Mouse (Mus musculus): ENCODE data around the gene Vamp2. TPM values are rescaled to one million over a fixed set of nuclear protein-coding genes. Genes with fewer than 3 reads are reported as not detected.

Gene Vamp2
- polyA plus RNA-seq, 1 experiment from 2014 or later: 107 TPM

DNA sequence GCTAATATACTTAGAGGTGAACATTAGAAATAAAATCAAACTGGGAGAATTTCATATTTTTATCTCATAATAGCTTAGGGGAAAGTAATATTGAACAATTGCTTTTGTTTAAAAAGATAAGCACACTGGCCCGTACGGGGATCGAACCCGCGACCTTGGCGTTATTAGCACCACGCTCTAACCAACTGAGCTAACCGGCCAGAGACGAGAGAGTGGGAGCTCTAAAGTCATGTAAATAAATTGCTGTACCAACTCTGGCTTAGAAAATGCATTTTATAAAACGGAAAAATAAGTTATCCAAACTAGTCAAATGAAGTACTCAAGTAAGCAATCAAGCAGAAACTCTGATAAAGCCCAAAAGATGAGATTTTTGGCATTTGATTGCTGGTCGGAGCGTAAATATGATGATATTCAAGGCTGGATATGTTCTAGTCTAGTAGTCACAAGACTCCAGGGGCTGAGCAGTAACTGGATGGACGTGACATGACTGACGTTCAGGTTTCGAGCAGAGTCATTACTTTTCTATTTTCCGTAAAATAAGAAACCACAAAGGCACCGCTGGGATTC is 26.0 kb upstream of the Vamp2 start:
- no peak overlapping the region for H3K27ac ChIP-seq (ENCODE audit: low read length)
- H3K4me1 ChIP-seq (ENCODE audit: control insufficient read depth, insufficient read depth, low read length): peaks cover 15% of the 10 kb centered on the region
- no peak overlapping the region for H3K9ac ChIP-seq (replicated peaks; ENCODE audit: low read depth, low read length)
- H3K9me3 ChIP-seq (ENCODE audit: control insufficient read depth, low read depth, low read length): no peaks in the 10 kb centered on the region
- H3K4me2 ChIP-seq (replicated peaks; ENCODE audit: low read depth, low read length): peak overlapping the region; percentile 94
- H3K4me3 ChIP-seq (ENCODE audit: low read depth, low read length): peak overlapping the region; percentile 88
- H3K36me3 ChIP-seq (ENCODE audit: control insufficient read depth, insufficient read depth, low read length): no peaks in the 10 kb centered on the region
- 1% methylated on average over 17 of the region's 17 CpGs for WGBS
- H3K27me3 ChIP-seq (ENCODE audit: control insufficient read depth, insufficient read depth, low read length): no peaks in the 10 kb centered on the region
- ATAC-seq (ENCODE audit: insufficient number of reproducible peaks, insufficient read depth, low FRiP score, low read depth): no peak

DNA sequence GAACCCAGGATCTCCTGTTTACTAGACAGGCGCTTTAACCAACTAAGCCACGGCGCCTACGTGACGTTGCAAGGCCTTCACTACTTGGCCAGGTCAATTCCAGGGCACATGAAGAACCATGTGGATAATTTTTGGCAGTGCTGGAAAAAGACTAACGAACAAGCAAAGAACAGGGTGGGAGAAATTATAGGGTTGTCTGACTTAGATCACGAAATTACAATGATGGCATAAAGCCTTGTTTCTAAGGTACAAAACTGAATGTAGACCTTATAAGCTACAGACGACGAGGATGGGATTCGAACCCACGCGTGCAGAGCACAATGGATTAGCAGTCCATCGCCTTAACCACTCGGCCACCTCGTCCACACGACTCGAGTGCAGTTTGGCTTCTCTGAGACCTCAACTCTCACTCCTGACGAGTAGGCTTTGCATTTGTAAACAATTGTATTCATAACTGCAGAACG is 25.5 kb upstream of the Vamp2 start:
- no peaks in the 10 kb centered on the region for H3K36me3 ChIP-seq (ENCODE audit: control insufficient read depth, insufficient read depth, low read length)
- H3K27ac ChIP-seq (ENCODE audit: low read length): peak overlapping the region; percentile 79; the same call in 1 of the 2 replicates
- H3K27me3 ChIP-seq (ENCODE audit: control insufficient read depth, insufficient read depth, low read length): no peaks in the 10 kb centered on the region
- WGBS: 0% methylated on average over 19 of the region's 19 CpGs
- peak; percentile 46 for ATAC-seq (ENCODE audit: insufficient number of reproducible peaks, insufficient read depth, low FRiP score, low read depth)
- H3K9ac ChIP-seq (replicated peaks; ENCODE audit: low read depth, low read length): no peak overlapping the region
- H3K9me3 ChIP-seq (ENCODE audit: control insufficient read depth, low read depth, low read length): no peaks in the 10 kb centered on the region
- peaks cover 18% of the 10 kb centered on the region for H3K4me1 ChIP-seq (ENCODE audit: control insufficient read depth, insufficient read depth, low read length)
- H3K4me3 ChIP-seq (ENCODE audit: low read depth, low read length): peak overlapping the region; percentile 75
- H3K4me2 ChIP-seq (replicated peaks; ENCODE audit: low read depth, low read length): peak overlapping the region; percentile 49

DNA sequence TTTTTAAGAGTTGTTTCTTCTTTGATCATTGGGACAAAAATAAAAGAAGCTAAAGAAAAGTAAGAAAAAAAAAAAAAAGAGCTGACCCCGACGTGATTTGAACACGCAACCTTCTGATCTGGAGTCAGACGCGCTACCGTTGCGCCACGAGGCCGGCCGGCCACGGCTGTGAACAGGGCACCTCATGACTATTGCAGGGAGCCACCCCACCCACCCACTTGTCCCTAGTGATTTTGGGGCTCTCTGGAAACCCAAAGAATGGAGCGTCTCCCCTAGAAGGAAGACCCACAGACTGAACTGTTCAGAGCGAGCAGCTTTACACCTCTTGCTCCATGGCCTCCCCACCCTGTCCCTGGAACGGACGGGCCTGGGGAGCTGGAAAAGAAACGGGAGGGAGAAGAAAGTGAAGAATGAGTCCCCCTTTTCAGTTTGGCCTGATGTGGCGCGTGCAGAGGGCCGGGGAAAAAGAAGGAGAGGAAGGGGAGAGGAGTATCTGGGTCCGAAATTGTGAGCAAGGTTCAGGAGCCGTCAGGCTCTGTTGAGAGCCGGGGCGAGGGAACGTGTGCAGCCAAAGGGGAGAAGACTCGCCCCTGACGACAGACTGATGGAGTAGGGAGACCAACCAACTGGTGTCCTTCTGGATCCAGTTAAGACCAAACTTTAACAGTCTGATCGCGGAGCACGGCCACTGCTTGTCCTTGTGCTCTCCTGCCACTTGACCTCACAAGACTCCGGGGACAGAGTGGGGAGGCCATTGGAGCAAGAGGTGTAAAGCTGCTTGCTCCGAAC is 24.7 kb upstream of the Vamp2 start:
- Histone ChIP-seq H3K9me3 (ENCODE audit: control insufficient read depth, low read depth, low read length) (no peaks in the 10 kb centered on the region), H3K27ac (ENCODE audit: low read length) (peak overlapping the region; percentile 79; the same call in 1 of the 2 replicates), H3K4me1 (ENCODE audit: control insufficient read depth, insufficient read depth, low read length) (peaks cover 17% of the 10 kb centered on the region), H3K9ac (replicated peaks; ENCODE audit: low read depth, low read length) (peak overlapping the region; percentile 34; the same call in 1 of the 2 replicates), H3K4me3 (ENCODE audit: low read depth, low read length) (peak overlapping the region; percentile 75), H3K4me2 (replicated peaks; ENCODE audit: low read depth, low read length) (peak overlapping the region; percentile 49), H3K36me3 (ENCODE audit: control insufficient read depth, insufficient read depth, low read length) (no peaks in the 10 kb centered on the region), H3K27me3 (ENCODE audit: control insufficient read depth, insufficient read depth, low read length) (no peaks in the 10 kb centered on the region)
- ATAC-seq (ENCODE audit: insufficient number of reproducible peaks, insufficient read depth, low FRiP score, low read depth): no peak
- WGBS: under 1% methylated on average over 31 of the region's 31 CpGs

DNA sequence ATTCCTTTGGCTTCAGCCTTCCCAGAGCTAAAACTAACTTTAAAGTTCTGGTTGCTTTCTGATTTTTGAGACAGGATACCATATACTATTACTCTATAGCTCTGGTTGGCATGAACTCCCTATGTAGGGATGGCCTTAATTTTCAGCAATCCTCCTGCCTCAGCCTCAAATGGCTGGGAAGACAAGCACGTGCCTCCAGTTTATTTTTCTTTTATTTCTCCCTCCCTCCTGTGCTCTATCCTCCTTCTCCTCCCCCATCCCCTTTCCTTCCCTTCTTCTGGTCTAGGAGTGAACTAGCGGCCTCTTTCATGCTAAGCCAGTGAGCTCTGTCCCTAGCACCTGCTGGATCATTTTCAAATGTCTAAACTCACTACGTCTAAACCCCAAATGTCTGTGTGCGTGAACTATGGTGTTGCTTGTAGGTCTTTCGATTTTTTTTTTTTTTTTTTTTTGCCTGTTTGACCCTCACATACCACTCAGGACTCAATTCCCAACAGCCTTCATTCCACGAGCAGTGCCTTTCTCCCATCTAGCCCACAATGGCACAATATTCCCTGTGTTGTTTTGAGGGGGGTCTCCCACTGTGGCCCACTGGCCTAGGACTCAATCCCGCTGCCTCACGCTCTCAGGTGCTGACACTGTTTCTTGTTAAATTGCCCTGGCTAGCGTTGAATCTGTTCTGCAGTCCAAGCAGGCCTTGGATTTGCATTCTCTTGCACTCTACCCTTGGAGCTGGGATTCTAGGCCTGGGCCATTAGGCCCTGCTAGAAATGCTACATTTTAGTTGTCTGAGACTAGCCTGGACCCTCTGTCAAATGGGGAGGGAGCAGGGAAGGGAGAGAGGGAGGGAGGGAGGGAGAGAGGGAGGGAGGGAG is 23.8 kb upstream of the Vamp2 start:
- H3K9ac ChIP-seq (replicated peaks; ENCODE audit: low read depth, low read length): peak overlapping the region; percentile 34; the same call in 1 of the 2 replicates

DNA sequence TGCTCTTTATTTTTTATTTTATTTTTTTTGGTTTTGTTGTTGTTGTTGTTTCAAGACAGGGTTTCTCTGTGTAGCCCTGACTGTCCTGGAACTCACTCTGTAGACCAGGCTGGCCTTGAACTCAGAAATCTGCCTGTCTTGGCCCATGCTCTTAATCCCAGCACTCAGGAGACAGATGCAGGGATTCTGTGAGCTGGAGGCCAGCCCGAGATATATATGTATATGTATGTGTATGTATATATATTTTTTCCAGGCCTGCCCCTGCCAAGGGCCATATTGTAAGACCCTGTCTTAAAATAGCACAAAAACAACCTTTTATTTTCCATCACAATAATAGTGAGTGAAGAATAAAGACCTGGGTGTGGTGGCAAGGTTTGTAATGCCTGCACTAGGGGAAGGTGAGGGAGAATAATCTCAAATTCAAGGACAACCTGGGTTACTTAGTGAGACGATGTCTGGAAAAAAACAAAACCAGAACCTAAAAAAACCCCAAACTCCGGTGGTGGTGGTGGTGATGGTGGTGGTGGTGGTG is 22.8 kb upstream of the Vamp2 start:
- Histone ChIP-seq H3K4me3 (ENCODE audit: low read depth, low read length) (no peak overlapping the region), H3K9me3 (ENCODE audit: control insufficient read depth, low read depth, low read length) (no peaks in the 10 kb centered on the region), H3K27me3 (ENCODE audit: control insufficient read depth, insufficient read depth, low read length) (no peaks in the 10 kb centered on the region), H3K36me3 (ENCODE audit: control insufficient read depth, insufficient read depth, low read length) (no peaks in the 10 kb centered on the region), H3K27ac (ENCODE audit: low read length) (no peak overlapping the region), H3K9ac (replicated peaks; ENCODE audit: low read depth, low read length) (no peak overlapping the region), H3K4me2 (replicated peaks; ENCODE audit: low read depth, low read length) (peak overlapping the region; percentile 89; the same call in 1 of the 2 replicates), H3K4me1 (ENCODE audit: control insufficient read depth, insufficient read depth, low read length) (peaks cover 18% of the 10 kb centered on the region)
- ATAC-seq (ENCODE audit: insufficient number of reproducible peaks, insufficient read depth, low FRiP score, low read depth): no peak
- WGBS: 65% methylated on average over 3 of the region's 3 CpGs

More for the DNA sequence above, 23.8 kb upstream of the Vamp2 start:
- no peaks in the 10 kb centered on the region for H3K27me3 ChIP-seq (ENCODE audit: control insufficient read depth, insufficient read depth, low read length)
- peak overlapping the region; percentile 56; the same call in 1 of the 2 replicates for H3K27ac ChIP-seq (ENCODE audit: low read length)
- no peak for ATAC-seq (ENCODE audit: insufficient number of reproducible peaks, insufficient read depth, low FRiP score, low read depth)
- peak overlapping the region; percentile 75 for H3K4me3 ChIP-seq (ENCODE audit: low read depth, low read length)
- WGBS: 48% methylated on average over 9 of the region's 9 CpGs
- H3K9me3 ChIP-seq (ENCODE audit: control insufficient read depth, low read depth, low read length): no peaks in the 10 kb centered on the region
- H3K4me1 ChIP-seq (ENCODE audit: control insufficient read depth, insufficient read depth, low read length): peaks cover 15% of the 10 kb centered on the region
- no peaks in the 10 kb centered on the region for H3K36me3 ChIP-seq (ENCODE audit: control insufficient read depth, insufficient read depth, low read length)
- peak overlapping the region; percentile 49 for H3K4me2 ChIP-seq (replicated peaks; ENCODE audit: low read depth, low read length)

DNA sequence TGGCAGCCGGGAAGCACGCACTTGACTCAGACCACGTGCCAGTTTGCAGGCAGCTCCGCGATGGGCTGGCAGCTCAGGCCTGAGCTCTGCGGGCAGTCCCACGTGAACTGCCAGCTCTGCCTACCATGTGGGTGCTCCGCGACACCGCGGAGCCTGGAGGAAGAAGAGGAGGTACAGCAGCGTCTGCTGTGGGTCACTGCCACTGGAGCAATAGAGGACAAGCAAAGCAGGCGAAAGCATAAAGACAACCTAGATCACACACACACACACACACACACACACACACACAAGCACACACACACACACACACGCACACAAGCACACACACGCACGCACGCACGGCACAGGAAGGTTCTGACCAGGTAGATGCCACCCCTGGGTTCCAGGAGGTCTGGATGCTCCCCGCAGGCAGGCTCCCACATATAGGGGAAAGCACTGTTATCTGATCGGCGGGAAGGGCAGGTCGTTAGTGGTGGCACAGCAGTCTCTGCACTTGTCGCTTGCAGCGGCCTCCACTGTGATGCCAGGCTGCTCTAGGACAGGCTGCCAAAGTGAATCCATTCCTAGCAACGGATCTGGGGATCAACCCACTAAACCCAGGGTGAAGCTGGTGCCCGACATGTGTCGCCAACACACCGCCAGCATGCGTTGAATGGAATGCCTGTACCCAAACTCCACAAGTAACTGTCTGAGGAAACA is 22.0 kb upstream of the Vamp2 start:
- H3K9ac ChIP-seq (replicated peaks; ENCODE audit: low read depth, low read length): peak overlapping the region; percentile 33
- no peak overlapping the region for H3K27ac ChIP-seq (ENCODE audit: low read length)
- peaks cover 13% of the 10 kb centered on the region for H3K4me1 ChIP-seq (ENCODE audit: control insufficient read depth, insufficient read depth, low read length)
- H3K4me2 ChIP-seq (replicated peaks; ENCODE audit: low read depth, low read length): peak overlapping the region; percentile 89
- no peaks in the 10 kb centered on the region for H3K36me3 ChIP-seq (ENCODE audit: control insufficient read depth, insufficient read depth, low read length)
- ATAC-seq (ENCODE audit: insufficient number of reproducible peaks, insufficient read depth, low FRiP score, low read depth): no peak
- WGBS: 1% methylated on average over 29 of the region's 29 CpGs
- H3K9me3 ChIP-seq (ENCODE audit: control insufficient read depth, low read depth, low read length): no peaks in the 10 kb centered on the region
- peak overlapping the region; percentile 32 for H3K4me3 ChIP-seq (ENCODE audit: low read depth, low read length)
- no peaks in the 10 kb centered on the region for H3K27me3 ChIP-seq (ENCODE audit: control insufficient read depth, insufficient read depth, low read length)

DNA sequence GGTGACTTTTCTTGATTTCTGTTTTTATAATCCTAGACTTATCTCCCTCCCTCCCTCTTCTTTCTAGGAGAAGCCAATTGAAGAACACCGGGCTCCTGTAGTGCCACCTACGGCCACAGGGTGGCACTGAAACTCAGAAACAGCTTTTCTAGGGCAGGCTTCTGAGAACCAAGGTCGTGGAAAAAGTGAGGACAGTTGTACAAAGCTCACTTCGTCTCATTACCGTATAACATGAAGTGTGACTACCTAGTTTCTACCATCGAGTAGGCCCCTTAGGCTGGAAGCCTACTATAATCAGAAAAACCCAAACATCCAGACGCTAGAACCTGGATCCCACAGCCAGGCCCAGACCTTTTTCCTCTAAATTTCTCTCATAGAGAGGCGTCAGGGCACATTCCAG is 21.3 kb upstream of the Vamp2 start:
- H3K9me3 ChIP-seq (ENCODE audit: control insufficient read depth, low read depth, low read length): no peaks in the 10 kb centered on the region
- peaks cover 12% of the 10 kb centered on the region for H3K4me1 ChIP-seq (ENCODE audit: control insufficient read depth, insufficient read depth, low read length)
- H3K4me2 ChIP-seq (replicated peaks; ENCODE audit: low read depth, low read length): peak overlapping the region; percentile 89
- no peak for ATAC-seq (ENCODE audit: insufficient number of reproducible peaks, insufficient read depth, low FRiP score, low read depth)
- no peak overlapping the region for H3K9ac ChIP-seq (replicated peaks; ENCODE audit: low read depth, low read length)
- no peaks in the 10 kb centered on the region for H3K27me3 ChIP-seq (ENCODE audit: control insufficient read depth, insufficient read depth, low read length)
- no peak overlapping the region for H3K27ac ChIP-seq (ENCODE audit: low read length)
- no peaks in the 10 kb centered on the region for H3K36me3 ChIP-seq (ENCODE audit: control insufficient read depth, insufficient read depth, low read length)
- 10% methylated on average over 8 of the region's 8 CpGs for WGBS
- peak overlapping the region; percentile 32 for H3K4me3 ChIP-seq (ENCODE audit: low read depth, low read length)

All from stomach, embryonic 14.5 days (tissue).